Mouse (Mus musculus): ENCODE data around the gene Tap1.

DNA sequence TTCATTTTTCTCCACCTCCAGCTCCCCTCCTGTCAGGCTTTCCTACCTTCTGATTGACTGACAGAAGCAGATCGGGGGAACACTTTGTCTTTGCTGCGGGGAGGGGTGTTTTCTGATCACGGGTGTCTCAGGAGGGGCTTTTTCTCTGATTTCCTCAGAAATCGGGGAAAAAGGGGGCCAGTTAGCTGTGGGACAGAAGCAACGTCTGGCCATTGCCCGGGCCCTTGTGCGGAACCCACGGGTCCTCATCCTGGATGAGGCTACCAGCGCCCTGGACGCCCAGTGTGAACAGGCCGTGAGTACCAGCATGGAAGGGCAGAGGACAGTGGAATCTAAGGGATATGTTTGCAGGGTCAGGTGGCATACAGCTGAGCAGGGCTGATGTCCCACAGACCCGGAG is 27.8 kb downstream of the Tap1 start:
- no peak for TF ChIP-seq GATA1 (IDR thresholded peaks at IDR 0.05; ENCODE audit: low read length)
- TF ChIP-seq TAL1 (IDR thresholded peaks at IDR 0.05; ENCODE audit: low read length): no peak
